Mouse (Mus musculus): ENCODE data around the gene Golt1a. TPM values are rescaled to one million over a fixed set of nuclear protein-coding genes. Genes with fewer than 3 reads are reported as not detected.
A peak's percentile ranks its signal among the peaks of the same experiment; 100 is the strongest.

Golt1a gene
- polyA plus RNA-seq, 1 experiment from 2014 or later: not detected

GRCm38 (mm10) chr1:133356330-133356729 lies 46.7 kb downstream of the Golt1a start:
- ATAC-seq (replicated peaks; ENCODE audit: insufficient number of reproducible peaks, low FRiP score, low TSS enrichment): no peak

GRCm38 (mm10) chr1:133361006-133361405 lies 51.4 kb downstream of the Golt1a start:
- Histone ChIP-seq H3K9ac (ENCODE audit: low read depth, low read length) (no peak overlapping the region), H3K4me3 (ENCODE audit: low read depth, low read length) (no peak overlapping the region), H3K9me3 (replicated peaks; ENCODE audit: control insufficient read depth, low read length) (no peaks in the 10 kb centered on the region), H3K4me2 (no peak overlapping the region), H3K27me3 (ENCODE audit: control insufficient read depth, insufficient read depth, low read length) (peaks cover 51% of the 10 kb centered on the region), H3K4me1 (ENCODE audit: control insufficient read depth, insufficient read depth, low read length) (peaks cover 14% of the 10 kb centered on the region), H3K36me3 (ENCODE audit: control insufficient read depth, insufficient read depth, low read length) (no peaks in the 10 kb centered on the region), H3K27ac (ENCODE audit: low read depth, low read length) (no peak overlapping the region)
- WGBS (ENCODE audit: insufficient replicate concordance): 90% methylated on average over 6 of the region's 6 CpGs
- ATAC-seq (replicated peaks; ENCODE audit: insufficient number of reproducible peaks, low FRiP score, low TSS enrichment): no peak

More at GRCm38 (mm10) chr1:133356330-133356729, 46.7 kb downstream of the Golt1a start:
- Histone ChIP-seq H3K9me3 (replicated peaks; ENCODE audit: control insufficient read depth, low read length) (no peaks in the 10 kb centered on the region), H3K4me2 (no peak overlapping the region), H3K27ac (ENCODE audit: low read depth, low read length) (no peak overlapping the region), H3K4me1 (ENCODE audit: control insufficient read depth, insufficient read depth, low read length) (no peaks in the 10 kb centered on the region; the same call in 1 of the 2 replicates), H3K27me3 (ENCODE audit: control insufficient read depth, insufficient read depth, low read length) (peaks cover 19% of the 10 kb centered on the region), H3K36me3 (ENCODE audit: control insufficient read depth, insufficient read depth, low read length) (no peaks in the 10 kb centered on the region), H3K9ac (ENCODE audit: low read depth, low read length) (no peak overlapping the region), H3K4me3 (ENCODE audit: low read depth, low read length) (no peak overlapping the region)
- WGBS (ENCODE audit: insufficient replicate concordance): 59% methylated on average over 8 of the region's 8 CpGs

GRCm38 (mm10) chr1:133362103-133362502 lies 52.5 kb downstream of the Golt1a start:
- 89% methylated on average over 5 of the region's 5 CpGs for WGBS (ENCODE audit: insufficient replicate concordance)
- Histone ChIP-seq H3K4me3 (ENCODE audit: low read depth, low read length) (no peak overlapping the region), H3K27me3 (ENCODE audit: control insufficient read depth, insufficient read depth, low read length) (peaks cover 50% of the 10 kb centered on the region), H3K4me2 (no peak overlapping the region), H3K9me3 (replicated peaks; ENCODE audit: control insufficient read depth, low read length) (no peaks in the 10 kb centered on the region), H3K27ac (ENCODE audit: low read depth, low read length) (no peak overlapping the region), H3K4me1 (ENCODE audit: control insufficient read depth, insufficient read depth, low read length) (peaks cover 14% of the 10 kb centered on the region), H3K9ac (ENCODE audit: low read depth, low read length) (no peak overlapping the region), H3K36me3 (ENCODE audit: control insufficient read depth, insufficient read depth, low read length) (no peaks in the 10 kb centered on the region)
- no peak for ATAC-seq (replicated peaks; ENCODE audit: insufficient number of reproducible peaks, low FRiP score, low TSS enrichment)

- WGBS (ENCODE audit: insufficient replicate concordance): under 1% methylated on average over 52 of the region's 52 CpGs
- H3K9ac ChIP-seq (ENCODE audit: low read depth, low read length): peak within 1 kb of the TSS; percentile 66
- peaks cover 24% of the 10 kb centered on the region for H3K4me1 ChIP-seq (ENCODE audit: control insufficient read depth, insufficient read depth, low read length)
- ATAC-seq (replicated peaks; ENCODE audit: insufficient number of reproducible peaks, low FRiP score, low TSS enrichment): peak; percentile 52
- H3K27me3 ChIP-seq (ENCODE audit: control insufficient read depth, insufficient read depth, low read length): peaks cover 47% of the 10 kb centered on the region
- peak within 1 kb of the TSS; percentile 66 for H3K4me3 ChIP-seq (ENCODE audit: low read depth, low read length)
- peak within 1 kb of the TSS; percentile 93 for H3K4me2 ChIP-seq
- H3K36me3 ChIP-seq (ENCODE audit: control insufficient read depth, insufficient read depth, low read length): no peaks in the 10 kb centered on the region
- no peaks in the 10 kb centered on the region for H3K9me3 ChIP-seq (replicated peaks; ENCODE audit: control insufficient read depth, low read length)
- H3K27ac ChIP-seq (ENCODE audit: low read depth, low read length): no peak within 1 kb of the TSS
Measured at GRCm38 (mm10) chr1:133363276-133364021, 53.8 kb downstream of the Golt1a start, which contains the start of gene Etnk2. Gene Etnk2, plus strand, starts transcription at chr1:133363572.

- Histone ChIP-seq H3K4me2 (peak overlapping the region; percentile 93), H3K4me1 (ENCODE audit: control insufficient read depth, insufficient read depth, low read length) (peaks cover 24% of the 10 kb centered on the region), H3K27ac (ENCODE audit: low read depth, low read length) (no peak overlapping the region), H3K27me3 (ENCODE audit: control insufficient read depth, insufficient read depth, low read length) (peaks cover 43% of the 10 kb centered on the region), H3K4me3 (ENCODE audit: low read depth, low read length) (peak overlapping the region; percentile 66), H3K9me3 (replicated peaks; ENCODE audit: control insufficient read depth, low read length) (no peaks in the 10 kb centered on the region), H3K36me3 (ENCODE audit: control insufficient read depth, insufficient read depth, low read length) (no peaks in the 10 kb centered on the region), H3K9ac (ENCODE audit: low read depth, low read length) (peak overlapping the region; percentile 66)
- WGBS (ENCODE audit: insufficient replicate concordance): 2% methylated on average over 27 of the region's 27 CpGs
- ATAC-seq (replicated peaks; ENCODE audit: insufficient number of reproducible peaks, low FRiP score, low TSS enrichment): no peak
Measured at GRCm38 (mm10) chr1:133364022-133364630, 54.5 kb downstream of the Golt1a start.

GRCm38 (mm10) chr1:133364890-133365289 lies 55.3 kb downstream of the Golt1a start:
- ATAC-seq (replicated peaks; ENCODE audit: insufficient number of reproducible peaks, low FRiP score, low TSS enrichment): no peak
- Histone ChIP-seq H3K27ac (ENCODE audit: low read depth, low read length) (no peak overlapping the region), H3K9ac (ENCODE audit: low read depth, low read length) (no peak overlapping the region), H3K4me3 (ENCODE audit: low read depth, low read length) (no peak overlapping the region), H3K36me3 (ENCODE audit: control insufficient read depth, insufficient read depth, low read length) (no peaks in the 10 kb centered on the region), H3K27me3 (ENCODE audit: control insufficient read depth, insufficient read depth, low read length) (peaks cover 40% of the 10 kb centered on the region), H3K4me1 (ENCODE audit: control insufficient read depth, insufficient read depth, low read length) (peaks cover 24% of the 10 kb centered on the region), H3K9me3 (replicated peaks; ENCODE audit: control insufficient read depth, low read length) (no peaks in the 10 kb centered on the region), H3K4me2 (no peak overlapping the region)
- WGBS (ENCODE audit: insufficient replicate concordance): 37% methylated on average over 2 of the region's 2 CpGs

GRCm38 (mm10) chr1:133366951-133367605 lies 57.5 kb downstream of the Golt1a start:
- peaks cover 40% of the 10 kb centered on the region for H3K27me3 ChIP-seq (ENCODE audit: control insufficient read depth, insufficient read depth, low read length)
- no peak overlapping the region for H3K27ac ChIP-seq (ENCODE audit: low read depth, low read length)
- 52% methylated on average over 10 of the region's 10 CpGs for WGBS (ENCODE audit: insufficient replicate concordance)
- H3K36me3 ChIP-seq (ENCODE audit: control insufficient read depth, insufficient read depth, low read length): no peaks in the 10 kb centered on the region
- peaks cover 24% of the 10 kb centered on the region for H3K4me1 ChIP-seq (ENCODE audit: control insufficient read depth, insufficient read depth, low read length)
- H3K9me3 ChIP-seq (replicated peaks; ENCODE audit: control insufficient read depth, low read length): no peaks in the 10 kb centered on the region
- H3K4me2 ChIP-seq: no peak overlapping the region
- no peak for ATAC-seq (replicated peaks; ENCODE audit: insufficient number of reproducible peaks, low FRiP score, low TSS enrichment)
- H3K4me3 ChIP-seq (ENCODE audit: low read depth, low read length): no peak overlapping the region
- no peak overlapping the region for H3K9ac ChIP-seq (ENCODE audit: low read depth, low read length)

GRCm38 (mm10) chr1:133367606-133368488 lies 58.2 kb downstream of the Golt1a start:
- Histone ChIP-seq H3K36me3 (ENCODE audit: control insufficient read depth, insufficient read depth, low read length) (no peaks in the 10 kb centered on the region), H3K4me2 (peak overlapping the region; percentile 27; the same call in 1 of the 2 replicates), H3K4me3 (ENCODE audit: low read depth, low read length) (no peak overlapping the region), H3K27ac (ENCODE audit: low read depth, low read length) (no peak overlapping the region), H3K4me1 (ENCODE audit: control insufficient read depth, insufficient read depth, low read length) (peaks cover 24% of the 10 kb centered on the region), H3K27me3 (ENCODE audit: control insufficient read depth, insufficient read depth, low read length) (peaks cover 33% of the 10 kb centered on the region), H3K9me3 (replicated peaks; ENCODE audit: control insufficient read depth, low read length) (no peaks in the 10 kb centered on the region), H3K9ac (ENCODE audit: low read depth, low read length) (no peak overlapping the region)
- ATAC-seq (replicated peaks; ENCODE audit: insufficient number of reproducible peaks, low FRiP score, low TSS enrichment): no peak
- 4% methylated on average over 11 of the region's 11 CpGs for WGBS (ENCODE audit: insufficient replicate concordance)
